Mouse (Mus musculus) lung, embryonic 16.5 days (tissue): ENCODE measurements around the gene Aunip. TPM values are rescaled to one million over a fixed set of nuclear protein-coding genes. Genes with fewer than 3 reads are reported as not detected.

Source experiments
- ATAC-seq: fragments of 200-750 bp; cut with Nextera tagmentation; 2 replicates; pipeline ENCODE4 v1.8.0; 2017; ENCODE audit warnings: low read depth, mild to moderate bottlenecking, moderate library complexity
- H3K27ac ChIP-seq: fragments of 300-500 bp; sonication (generic); 2 replicates; pipeline ENCODE4 v1.5.1; 2014; ENCODE audit warnings: mild to moderate bottlenecking, control low read depth, low read length
- H3K27me3 ChIP-seq: fragments of 300-500 bp; sonication (generic); 2 replicates; pipeline ENCODE4 v1.6.1; 2014; ENCODE audit warnings: low read depth, low read length, mixed read lengths; ENCODE audit not compliant: control insufficient read depth, insufficient read depth
- H3K36me3 ChIP-seq: fragments of 300-500 bp; sonication (generic); 2 replicates; pipeline ENCODE4 v1.6.1; 2014; ENCODE audit warnings: low read length; ENCODE audit not compliant: control insufficient read depth, insufficient read depth
- H3K4me1 ChIP-seq: fragments of 300-500 bp; sonication (generic); replicated peaks from 2 replicates; pipeline ENCODE4 v1.6.1; 2014; ENCODE audit warnings: low read length, mixed read lengths; ENCODE audit not compliant: control insufficient read depth, insufficient read depth
- H3K4me2 ChIP-seq: fragments of 300-500 bp; sonication (generic); 2 replicates; pipeline ENCODE4 v1.6.1; 2014; ENCODE audit warnings: low read depth, low read length, control low read depth
- H3K4me3 ChIP-seq: fragments of 300-500 bp; sonication (generic); 2 replicates; pipeline ENCODE4 v1.5.1; 2014; ENCODE audit warnings: mild to moderate bottlenecking, low read length, control low read depth
- H3K9ac ChIP-seq: fragments of 300-500 bp; sonication (generic); 2 replicates; pipeline ENCODE4 v1.6.1; 2014; ENCODE audit warnings: low read length, control low read depth
- H3K9me3 ChIP-seq: fragments of 300-500 bp; sonication (generic); 2 replicates; pipeline ENCODE4 v1.6.1; 2016; ENCODE audit warnings: low read length; ENCODE audit not compliant: control insufficient read depth
- WGBS: fragments of 180-500 bp; shearing (Covaris S2); extraction: QIAGEN DNeasy Blood & Tissue Kit; methylation state at CpG from one replicate; pipeline ENCODE4 v1.1.7; 2014; 5-methylcytosine and 5-hydroxymethylcytosine counted together
- polyA plus RNA-seq: library from polyadenylated mRNA; unstranded; fragments of >200 nt; fragmentation: Nextera tagmentation; extraction: Ambion mirVana; gene quantifications from 2 replicates; pipeline ENCODE4 v1.2.1, GENCODE M21; 2015

The Aunip gene
- polyA plus RNA-seq, 1 experiment from 2014 or later = 14.5 TPM

GRCm38 (mm10) chr4:134563624-134564023, 52.8 kb downstream of the Aunip start:
- H3K27me3 ChIP-seq = no peaks in the 10 kb centered on the region
- H3K27ac ChIP-seq = no peak overlapping the region
- peaks cover 3% of the 10 kb centered on the region; the same call in 1 of the 2 replicates for H3K4me1 ChIP-seq
- H3K9ac ChIP-seq = no peak overlapping the region
- 81% methylated on average over 15 of the region's 16 CpGs for WGBS
- H3K4me2 ChIP-seq = no peak overlapping the region
- no peak overlapping the region for H3K4me3 ChIP-seq
- ATAC-seq = no peak
- no peaks in the 10 kb centered on the region; the same call in 1 of the 2 replicates for H3K36me3 ChIP-seq
- H3K9me3 ChIP-seq = no peaks in the 10 kb centered on the region

GRCm38 (mm10) chr4:134564093-134564492, 53.3 kb downstream of the Aunip start:
- WGBS = 71% methylated on average over 6 of the region's 6 CpGs

DNA sequence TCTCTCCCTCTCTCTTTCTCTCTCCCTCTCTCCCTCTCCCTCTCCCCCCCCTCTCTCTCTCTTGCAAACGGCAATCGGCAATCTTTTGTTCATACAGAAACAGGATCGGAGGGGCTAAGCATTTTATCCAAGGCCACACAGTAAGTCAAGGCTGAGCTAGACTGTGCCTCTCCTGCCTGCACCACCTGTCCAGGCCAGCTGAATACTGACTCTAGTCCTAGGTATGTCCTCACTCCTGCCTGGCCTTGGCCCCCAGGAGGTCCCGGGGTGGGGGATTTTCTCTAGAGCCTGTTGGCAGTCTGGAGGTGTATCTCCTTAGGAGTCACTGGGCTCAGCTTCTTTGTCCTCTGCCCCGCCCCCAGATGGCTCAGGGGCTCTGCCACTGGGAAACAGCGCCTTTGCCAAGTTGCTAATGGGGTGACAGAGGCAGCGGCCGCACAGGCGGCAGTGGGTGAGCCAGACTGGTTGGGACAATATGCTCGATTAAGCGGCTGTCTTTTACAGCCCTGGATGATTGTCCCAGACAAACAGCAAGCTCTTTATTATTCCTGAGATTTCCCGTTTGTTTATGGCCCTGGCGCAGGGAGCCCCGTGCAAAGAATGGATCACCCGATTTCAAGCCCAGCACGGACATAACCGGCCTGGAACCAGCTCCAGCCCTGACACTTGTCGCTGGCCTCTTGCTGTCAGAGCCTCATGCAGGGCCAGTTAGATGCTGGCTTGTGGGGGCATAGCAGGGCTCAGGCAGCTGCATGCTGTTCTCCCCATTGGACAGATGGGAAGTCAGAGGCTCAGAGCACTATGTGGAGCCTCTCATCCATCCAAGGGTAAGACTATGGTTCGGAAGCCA, 56.8 kb downstream of the Aunip start:
- Histone ChIP-seq H3K36me3 (no peaks in the 10 kb centered on the region; the same call in 1 of the 2 replicates), H3K4me2 (no peak overlapping the region), H3K4me1 (peaks cover 3% of the 10 kb centered on the region; the same call in 1 of the 2 replicates), H3K27me3 (no peaks in the 10 kb centered on the region), H3K9ac (no peak overlapping the region), H3K27ac (peak overlapping the region; percentile 40; the same call in 1 of the 2 replicates), H3K9me3 (no peaks in the 10 kb centered on the region), H3K4me3 (no peak overlapping the region)
- WGBS = 30% methylated on average over 19 of the region's 19 CpGs
- ATAC-seq = peak; percentile 69

More at GRCm38 (mm10) chr4:134564093-134564492, 53.3 kb downstream of the Aunip start:
- no peaks in the 10 kb centered on the region for H3K27me3 ChIP-seq
- peaks cover 3% of the 10 kb centered on the region; the same call in 1 of the 2 replicates for H3K4me1 ChIP-seq
- no peak overlapping the region for H3K27ac ChIP-seq
- H3K4me2 ChIP-seq = no peak overlapping the region
- no peak overlapping the region for H3K9ac ChIP-seq
- H3K36me3 ChIP-seq = no peaks in the 10 kb centered on the region; the same call in 1 of the 2 replicates
- H3K9me3 ChIP-seq = no peaks in the 10 kb centered on the region
- ATAC-seq = no peak
- H3K4me3 ChIP-seq = no peak overlapping the region

- WGBS = 73% methylated on average over 6 of the region's 6 CpGs
- no peaks in the 10 kb centered on the region; the same call in 1 of the 2 replicates for H3K36me3 ChIP-seq
- H3K4me1 ChIP-seq = peaks cover 3% of the 10 kb centered on the region; the same call in 1 of the 2 replicates
- no peak overlapping the region for H3K4me3 ChIP-seq
- H3K27ac ChIP-seq = no peak overlapping the region
- no peak overlapping the region for H3K9ac ChIP-seq
- no peak overlapping the region for H3K4me2 ChIP-seq
- ATAC-seq = no peak
- no peaks in the 10 kb centered on the region for H3K27me3 ChIP-seq
- H3K9me3 ChIP-seq = no peaks in the 10 kb centered on the region
Measured at GRCm38 (mm10) chr4:134569205-134569604, 58.4 kb downstream of the Aunip start.

DNA sequence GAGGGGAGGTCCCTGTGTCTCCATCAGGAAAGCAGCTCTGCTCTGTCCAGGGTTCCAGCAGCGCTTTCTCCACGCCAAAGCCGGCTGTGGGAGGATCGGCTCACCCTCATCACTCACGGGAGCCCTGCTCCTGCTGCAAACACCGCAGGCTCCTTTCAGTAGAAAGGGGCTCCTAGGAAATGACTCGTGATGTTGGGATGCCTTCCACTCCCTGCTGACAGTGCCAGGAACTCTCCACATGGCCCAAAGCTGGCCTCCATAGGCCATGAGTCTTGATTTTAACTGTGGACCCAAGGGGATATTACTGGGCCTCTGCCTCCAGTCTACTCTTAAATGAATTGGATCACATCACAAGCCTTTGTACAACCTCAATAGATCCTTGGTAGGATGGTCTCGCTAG, 59.0 kb downstream of the Aunip start:
- Histone ChIP-seq H3K4me1 (peaks cover 3% of the 10 kb centered on the region; the same call in 1 of the 2 replicates), H3K4me3 (no peak overlapping the region), H3K27me3 (no peaks in the 10 kb centered on the region), H3K27ac (no peak overlapping the region), H3K9ac (no peak overlapping the region), H3K36me3 (no peaks in the 10 kb centered on the region; the same call in 1 of the 2 replicates), H3K9me3 (no peaks in the 10 kb centered on the region), H3K4me2 (no peak overlapping the region)
- ATAC-seq = no peak
- WGBS = 68% methylated on average over 8 of the region's 8 CpGs

DNA sequence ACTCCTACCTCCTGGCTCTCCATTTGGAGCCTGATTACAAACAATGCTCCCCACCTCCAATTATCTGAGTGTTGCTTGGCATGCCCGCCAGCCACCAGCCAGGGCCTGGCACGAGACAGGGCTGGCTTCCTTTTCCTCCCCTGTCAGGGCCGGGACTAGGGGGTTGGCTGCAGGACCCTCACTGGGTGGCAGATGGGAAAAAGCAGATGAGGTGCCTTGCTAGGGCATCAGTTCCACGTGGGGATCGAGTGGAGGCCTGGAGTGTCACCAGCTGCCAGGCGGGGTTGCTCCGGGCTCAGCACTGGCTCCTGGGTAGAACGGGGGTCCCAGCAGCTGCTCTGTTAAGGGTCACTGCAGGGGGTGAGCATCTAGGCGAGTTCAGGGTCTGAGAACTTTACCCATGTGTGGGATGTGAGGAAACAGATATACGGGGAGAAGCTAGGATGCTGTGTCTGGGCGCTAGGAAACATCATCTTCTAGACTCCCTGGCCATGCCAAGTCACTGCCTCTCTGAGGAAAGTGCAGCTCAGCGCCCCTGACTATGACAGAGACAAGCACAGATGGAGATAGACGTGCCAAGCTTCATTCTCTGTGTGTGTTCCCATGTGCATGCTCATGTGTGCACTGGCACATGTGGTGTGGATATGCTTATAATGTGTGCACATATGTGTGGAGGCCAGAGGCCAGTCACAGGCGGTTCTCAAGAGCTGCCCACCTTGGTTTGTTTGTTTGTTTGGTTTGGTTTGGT, 60.1 kb downstream of the Aunip start:
- H3K4me3 ChIP-seq = no peak overlapping the region
- no peaks in the 10 kb centered on the region for H3K9me3 ChIP-seq
- no peaks in the 10 kb centered on the region for H3K36me3 ChIP-seq
- no peak overlapping the region for H3K4me2 ChIP-seq
- no peak overlapping the region for H3K9ac ChIP-seq
- H3K27me3 ChIP-seq = no peaks in the 10 kb centered on the region
- no peak for ATAC-seq
- H3K4me1 ChIP-seq = peaks cover 3% of the 10 kb centered on the region; the same call in 1 of the 2 replicates
- no peak overlapping the region for H3K27ac ChIP-seq
- WGBS = 75% methylated on average over 14 of the region's 14 CpGs

GRCm38 (mm10) chr4:134572449-134573300, 61.9 kb downstream of the Aunip start:
- Histone ChIP-seq H3K36me3 (no peaks in the 10 kb centered on the region), H3K27me3 (no peaks in the 10 kb centered on the region), H3K9me3 (no peaks in the 10 kb centered on the region), H3K27ac (no peak overlapping the region), H3K9ac (no peak overlapping the region), H3K4me1 (no peaks in the 10 kb centered on the region; the same call in 1 of the 2 replicates), H3K4me2 (no peak overlapping the region), H3K4me3 (no peak overlapping the region)
- 78% methylated on average over 24 of the region's 24 CpGs for WGBS
- no peak for ATAC-seq
